Mouse (Mus musculus) B cell, adult (primary cell): ENCODE data around the gene U2af2. TPM values are rescaled to one million over a fixed set of nuclear protein-coding genes. Genes with fewer than 3 reads are reported as not detected.

ENCODE experiments used
- total RNA-seq: library from RNA; stranded (reverse); gene quantifications from 4 replicates; pipeline ENCODE4 v1.2.4, GENCODE M21; 2023; ENCODE audit not compliant: inconsistent age

Gene U2af2
- total RNA-seq: 502 to 531 TPM (median 512 TPM) in 4 replicates

GRCm38 (mm10) chr7:5061774-5062359, at the start of gene U2af2:
TSS of gene U2af2 (plus strand) at chr7:5062143.

GRCm38 (mm10) chr7:5014251-5015117, 47.5 kb upstream of the U2af2 start, which contains the start of the genes Zfp524 and Fiz1:
TSS of gene Zfp524 (plus strand) at chr7:5014415.
TSS of gene Fiz1 (minus strand) at chr7:5014697.

GRCm38 (mm10) chr7:5015118-5016001, 46.6 kb upstream of the U2af2 start, which contains the start of gene Gm44973:
TSS of gene Gm44973 (plus strand) at chr7:5015496.

GRCm38 (mm10) chr7:5020000-5020681, 41.8 kb upstream of the U2af2 start, which contains the start of the genes Zfp865 and Ccdc106:
TSS of gene Zfp865 (plus strand) at chr7:5020376.
TSS of gene Ccdc106 (plus strand) at chr7:5020553.

GRCm38 (mm10) chr7:5033818-5034217, 28.1 kb upstream of the U2af2 start, which contains the start of gene 4632433K11Rik:
TSS of gene 4632433K11Rik (plus strand) at chr7:5034118.

GRCm38 (mm10) chr7:5038109-5038732, 23.7 kb upstream of the U2af2 start, which contains the start of gene Zfp784:
TSS of gene Zfp784 (minus strand) at chr7:5038446.

GRCm38 (mm10) chr7:5051193-5052192, 10.4 kb upstream of the U2af2 start, which contains the start of gene Zfp580:
TSS of gene Zfp580 (plus strand) at chr7:5051538.

GRCm38 (mm10) chr7:5080010-5080751, 18.2 kb downstream of the U2af2 start, which contains the start of gene Epn1:
TSS of gene Epn1 (plus strand) at chr7:5080235.

GRCm38 (mm10) chr7:5116850-5117249, 54.9 kb downstream of the U2af2 start, which contains the start of gene Rfpl4:
TSS of gene Rfpl4 (minus strand) at chr7:5116950.

GRCm38 (mm10) chr7:5125549-5126406, 63.8 kb downstream of the U2af2 start, which contains the start of gene Rasl2-9:
TSS of gene Rasl2-9 (minus strand) at chr7:5125950.

Other genes starting within 250 kb of the U2af2 start
- gene Ube2s, start 249.6 kb upstream of the U2af2 start, total RNA-seq: 137 to 170 TPM (median 148 TPM) in 4 replicates
- 0.39 to 1.9 TPM (median 0.72 TPM) in 4 replicates for gene Shisa7, start 217.4 kb upstream of the U2af2 start, total RNA-seq
- 6.1 to 12.0 TPM (median 7.0 TPM) in 4 replicates for gene Isoc2b, start 191.9 kb upstream of the U2af2 start, total RNA-seq
- 10.5 to 13.7 TPM (median 12.2 TPM) in 4 replicates for gene Isoc2a, start 185.0 kb upstream of the U2af2 start, total RNA-seq
- not detected in 4 replicates for gene Gm36210, start 155.6 kb upstream of the U2af2 start, total RNA-seq
- gene Zfp628, start 146.9 kb upstream of the U2af2 start, total RNA-seq: 36.5 to 39.0 TPM (median 38.7 TPM) in 4 replicates
- 8.3 to 9.7 TPM (median 9.1 TPM) in 4 replicates for gene Nat14, start 140.1 kb upstream of the U2af2 start, total RNA-seq
- gene Ssc5d, start 136.4 kb upstream of the U2af2 start, total RNA-seq: 0.19 to 0.39 TPM (median 0.34 TPM) in 4 replicates
- 0.35 to 1.0 TPM in 2 of 4 replicates, not detected in the others for gene Sbk2, start 97.7 kb upstream of the U2af2 start, total RNA-seq
- gene Sbk3, start 91.0 kb upstream of the U2af2 start, total RNA-seq: 0.29 TPM in 1 of 4 replicates, not detected in the others
- gene Zfp579, start 66.0 kb upstream of the U2af2 start, total RNA-seq: 11.6 to 24.7 TPM (median 17.1 TPM) in 4 replicates
- 8.6 to 10.0 TPM (median 9.5 TPM) in 4 replicates for gene Zfp524, start 47.7 kb upstream of the U2af2 start, total RNA-seq
- gene Fiz1, start 47.4 kb upstream of the U2af2 start, total RNA-seq: 54.1 to 62.6 TPM (median 56.9 TPM) in 4 replicates
- not detected in 4 replicates for gene Gm44973, start 46.6 kb upstream of the U2af2 start, total RNA-seq
- 42.2 to 48.1 TPM (median 47.2 TPM) in 4 replicates for gene Zfp865, start 41.8 kb upstream of the U2af2 start, total RNA-seq
- gene Ccdc106, start 41.6 kb upstream of the U2af2 start, total RNA-seq: not detected in 4 replicates
- not detected in 4 replicates for gene 4632433K11Rik, start 28.0 kb upstream of the U2af2 start, total RNA-seq
- 6.6 to 10.3 TPM (median 8.7 TPM) in 4 replicates for gene Zfp784, start 23.7 kb upstream of the U2af2 start, total RNA-seq
- 1.9 to 4.5 TPM (median 3.5 TPM) in 4 replicates for gene Zfp580, start 10.6 kb upstream of the U2af2 start, total RNA-seq
- gene Epn1, start 18.1 kb downstream of the U2af2 start, total RNA-seq: 203 to 221 TPM (median 219 TPM) in 4 replicates
- gene Rfpl4, start 54.8 kb downstream of the U2af2 start, total RNA-seq: not detected in 4 replicates
- gene Rasl2-9, start 63.8 kb downstream of the U2af2 start, total RNA-seq: 0.51 to 1.2 TPM (median 1.0 TPM) in 3 of 4 replicates, not detected in the other
- gene Vmn1r55, start 87.5 kb downstream of the U2af2 start, total RNA-seq: not detected in 4 replicates
- not detected in 4 replicates for gene Vmn1r56, start 134.6 kb downstream of the U2af2 start, total RNA-seq
- gene Vmn1r57, start 156.3 kb downstream of the U2af2 start, total RNA-seq: not detected in 4 replicates